Mouse (Mus musculus): Measurements from ENCODE around the gene Glod4. TPM values are rescaled to one million over a fixed set of nuclear protein-coding genes. Genes with fewer than 3 reads are reported as not detected.

The Glod4 gene
- total and polyA plus RNA-seq, 3 experiments = 121 to 190 (median 161) TPM

DNA sequence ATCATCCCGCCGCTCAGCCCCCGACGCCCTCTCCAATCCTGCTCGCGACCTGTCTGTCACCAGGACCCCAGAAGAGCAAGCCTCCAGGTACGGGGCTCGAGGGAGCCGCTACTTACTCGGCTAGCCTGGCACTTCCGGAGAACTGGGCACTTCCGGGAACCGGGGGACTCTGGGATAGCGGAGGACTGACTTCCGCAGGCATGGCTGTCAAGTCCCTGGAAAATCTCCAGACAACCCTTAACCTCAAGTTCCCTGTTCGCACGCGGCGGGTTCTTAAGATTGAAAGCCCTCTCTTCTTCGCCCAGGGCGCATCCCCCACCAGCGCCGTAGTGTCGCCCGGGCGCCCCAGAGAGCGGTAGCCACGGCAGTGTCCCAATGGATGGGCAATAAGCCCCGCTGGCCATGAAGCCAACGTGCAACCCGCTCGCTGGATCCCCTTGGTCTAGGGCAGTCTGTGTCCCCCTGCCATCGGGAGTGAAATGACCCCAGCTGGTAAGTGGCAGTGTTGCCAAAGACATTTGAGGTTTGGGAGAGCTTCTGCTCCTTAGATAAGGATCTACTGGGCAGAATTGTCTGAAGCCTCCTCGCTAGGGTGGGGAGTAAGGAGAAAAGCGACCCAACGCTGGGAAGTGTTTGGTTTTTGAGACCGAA, 63.9 kb downstream of the Glod4 start, which contains the start of the genes Vps53 and Fam57a:
Vps53 (minus strand) TSS at position 153 of the 651 bp plus-strand sequence.
Fam57a (plus strand) TSS at position 177 of the 651 bp plus-strand sequence.
- H3K9me3 ChIP-seq (replicated peaks; ENCODE audit: low read length) = no peaks in the 10 kb centered on the region
- peak; percentile 87 for DNase-seq (ENCODE audit: extremely low read depth)
- peak within 1 kb of the TSS; percentile 66 to 90 (median 86) for H3K4me3 ChIP-seq (replicated peaks in 1 of 3; ENCODE audit: low read depth in 2 of 3, low read length in 2 of 3, poor library complexity in 1 of 3)
- peak within 1 kb of the TSS; percentile 43 for H3K27ac ChIP-seq (ENCODE audit: insufficient read depth, low read depth)
- dilution Hi-C loops (cut with MboI; ENCODE audit: extremely low pct_ligation_motif_present, extremely low pct_unique_long_range_greater_than_20kb, low sequenced_read_pairs) = no loop called here
- H3K4me2 ChIP-seq (ENCODE audit: insufficient read depth, low read depth, poor library complexity, severe bottlenecking) = peak within 1 kb of the TSS; percentile 93
- H3K27me3 ChIP-seq (replicated peaks) = no peaks in the 10 kb centered on the region
- peaks cover 24% of the 10 kb centered on the region for H3K79me2 ChIP-seq (replicated peaks; ENCODE audit: control insufficient read depth, extremely low read depth, insufficient read depth, poor library complexity, severe bottlenecking)
- peak within 1 kb of the TSS; percentile 44 for H3K9ac ChIP-seq (ENCODE audit: insufficient read depth, low read depth)
- in situ Hi-C loops (cut with MboI; ENCODE audit: low pct_ligation_motif_present, low pct_unique_long_range_greater_than_20kb, low sequenced_read_pairs) = no loop called here
- peaks cover 13 to 46% of the 10 kb centered on the region in 2 experiments for H3K36me3 ChIP-seq (replicated peaks in 1 of 2; ENCODE audit: control insufficient read depth in 1 of 2, insufficient read depth in 1 of 2, low read length in 1 of 2)
- TF ChIP-seq ZKSCAN1 (IDR thresholded peaks at IDR 0.05; ENCODE audit: borderline replicate concordance, low read depth, low read length) = no peak
- peak; percentile 85 for TF ChIP-seq TBP (conservative IDR thresholded peaks at IDR 0.05; ENCODE audit: low read depth, low read length)
- TF ChIP-seq NELFE (IDR thresholded peaks at IDR 0.05; ENCODE audit: low read depth, low read length) = peak; percentile 94
- TF ChIP-seq ZC3H11A (IDR thresholded peaks at IDR 0.05; ENCODE audit: low read depth, low read length) = no peak
- TF ChIP-seq MAX (IDR thresholded peaks at IDR 0.05; ENCODE audit: low read length) = peak; percentile 87
- TF ChIP-seq HCFC1 (IDR thresholded peaks at IDR 0.05; ENCODE audit: low read depth, low read length) = peak; percentile 93
- TF ChIP-seq ZMIZ1 (IDR thresholded peaks at IDR 0.05; ENCODE audit: low read depth, low read length) = peak; percentile 92
- peak; percentile 34; the same call in 1 of the 2 replicates for TF ChIP-seq UBTF (IDR thresholded peaks at IDR 0.05; ENCODE audit: low read depth, low read length)
- TF ChIP-seq GABPA (IDR thresholded peaks at IDR 0.05; ENCODE audit: insufficient replicate concordance, low read depth, low read length) = peak; percentile 66; the same call in 1 of the 2 replicates
- TF ChIP-seq RCOR1 (conservative IDR thresholded peaks at IDR 0.05; ENCODE audit: low read depth, low read length) = peak; percentile 79; the same call in 1 of the 2 replicates
- 0 out of 2 replicates have a peak, but pooled peaks have one; percentile 15 for TF ChIP-seq CHD2 (IDR thresholded peaks at IDR 0.05; ENCODE audit: low read length)
- TF ChIP-seq ZNF384 (IDR thresholded peaks at IDR 0.05; ENCODE audit: low read depth, low read length) = no peak
- no peak; the same call in none of the 2 replicates for TF ChIP-seq ETS1 (conservative IDR thresholded peaks at IDR 0.05; ENCODE audit: low read depth, low read length)
- peak; percentile 100 for TF ChIP-seq ELF1 (IDR thresholded peaks at IDR 0.05; ENCODE audit: low read depth, low read length)
- TF ChIP-seq CTCF (conservative IDR thresholded peaks at IDR 0.05 in 1 of 2, IDR thresholded peaks at IDR 0.05 in 1 of 2; ENCODE audit: low read depth in 2 of 2, low read length in 2 of 2) = peak in 1 of 2 experiments; percentile 6; a peak in 1 of 4 replicates
- TF ChIP-seq MXI1 (IDR thresholded peaks at IDR 0.05; ENCODE audit: low read depth, low read length) = peak; percentile 99
- peak; percentile 50 for TF ChIP-seq NRF1 (IDR thresholded peaks at IDR 0.05; ENCODE audit: low read depth, low read length)
- no peak for TF ChIP-seq PAX5 (IDR thresholded peaks at IDR 0.05; ENCODE audit: low read length)
- TF ChIP-seq KAT2A (IDR thresholded peaks at IDR 0.05; ENCODE audit: insufficient replicate concordance, low read length) = peak; percentile 84; the same call in 1 of the 2 replicates
- no peak for TF ChIP-seq JUND (conservative IDR thresholded peaks at IDR 0.05; ENCODE audit: low read depth, low read length)
- peak; percentile 93 for TF ChIP-seq POLR2AphosphoS2 (IDR thresholded peaks at IDR 0.05; ENCODE audit: low read depth, low read length)
- 0 out of 2 replicates have a peak, but pooled peaks have one; percentile 28 for TF ChIP-seq MEF2A (IDR thresholded peaks at IDR 0.05; ENCODE audit: borderline replicate concordance, low read depth, low read length)
- peak; percentile 24; the same call in 1 of the 2 replicates for TF ChIP-seq BHLHE40 (IDR thresholded peaks at IDR 0.05; ENCODE audit: low read depth, low read length)
- peak; percentile 98 for TF ChIP-seq POLR2A (IDR thresholded peaks at IDR 0.05; ENCODE audit: low read depth, low read length)
- TF ChIP-seq MAFK (IDR thresholded peaks at IDR 0.05; ENCODE audit: insufficient replicate concordance, low read length) = no peak; the same call in 1 of the 2 replicates
- peak; percentile 53; the same call in 1 of the 2 replicates for TF ChIP-seq CHD1 (IDR thresholded peaks at IDR 0.05; ENCODE audit: low read depth, low read length)
- TF ChIP-seq TCF12 (IDR thresholded peaks at IDR 0.05; ENCODE audit: low read depth, low read length) = peak; percentile 91
- no peak for TF ChIP-seq EP300 (IDR thresholded peaks at IDR 0.05; ENCODE audit: low read length)
- peak; percentile 53 for TF ChIP-seq IRF4 (IDR thresholded peaks at IDR 0.05; ENCODE audit: low read depth, low read length)
- peak; percentile 82; the same call in 1 of the 2 replicates for TF ChIP-seq MAZ (IDR thresholded peaks at IDR 0.05; ENCODE audit: low read depth, low read length)
- no peak for TF ChIP-seq E2F4 (IDR thresholded peaks at IDR 0.05; ENCODE audit: insufficient replicate concordance, low read depth, low read length)
- peak; percentile 100 for TF ChIP-seq SIN3A (IDR thresholded peaks at IDR 0.05; ENCODE audit: low read length)
- TF ChIP-seq USF2 (conservative IDR thresholded peaks at IDR 0.05; ENCODE audit: low read depth, low read length) = no peak
- TF ChIP-seq JUN (IDR thresholded peaks at IDR 0.05; ENCODE audit: insufficient read depth, low read depth, low read length) = no peak
- peak; percentile 89 for TF ChIP-seq MYC (IDR thresholded peaks at IDR 0.05; ENCODE audit: low read depth, low read length)
- H3K4me1 ChIP-seq (ENCODE audit: control insufficient read depth in 1 of 2, insufficient read depth in 2 of 2) = peaks cover 0 to 26% of the 10 kb centered on the region in 2 experiments; a peak in 3 of 4 replicates

All from CH12.LX (cell line).